Mouse (Mus musculus) induced T-regulatory cell, adult 2 months (primary cell): ENCODE results near the gene Ndufs3.

Source experiments
- DNase-seq: peaks from one replicate; pipeline ENCODE4 v3.0.0-alpha.2; 2012; ENCODE audit warnings: low read depth

The Ndufs3 gene

DNA sequence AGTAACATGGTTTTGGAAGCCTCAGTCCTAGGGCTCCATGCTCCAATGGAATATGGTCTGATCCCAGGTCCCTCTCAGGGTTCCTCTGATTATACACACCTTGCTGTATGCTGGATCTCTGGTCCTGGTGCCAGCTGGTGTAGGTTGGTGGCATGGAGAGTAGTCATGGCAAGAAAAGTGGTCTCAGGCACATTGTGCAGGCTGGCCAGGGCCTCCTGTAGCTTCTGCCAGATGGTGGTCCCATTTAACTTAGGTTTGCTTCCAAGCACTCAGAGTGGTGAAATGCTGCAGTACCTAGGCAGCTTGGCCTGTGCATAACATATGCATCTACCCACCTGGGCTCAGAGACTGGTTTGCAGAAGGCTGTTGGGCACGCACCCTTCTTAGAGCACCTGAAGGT is 54.2 kb downstream of the Ndufs3 start:
- no peak for DNase-seq

DNA sequence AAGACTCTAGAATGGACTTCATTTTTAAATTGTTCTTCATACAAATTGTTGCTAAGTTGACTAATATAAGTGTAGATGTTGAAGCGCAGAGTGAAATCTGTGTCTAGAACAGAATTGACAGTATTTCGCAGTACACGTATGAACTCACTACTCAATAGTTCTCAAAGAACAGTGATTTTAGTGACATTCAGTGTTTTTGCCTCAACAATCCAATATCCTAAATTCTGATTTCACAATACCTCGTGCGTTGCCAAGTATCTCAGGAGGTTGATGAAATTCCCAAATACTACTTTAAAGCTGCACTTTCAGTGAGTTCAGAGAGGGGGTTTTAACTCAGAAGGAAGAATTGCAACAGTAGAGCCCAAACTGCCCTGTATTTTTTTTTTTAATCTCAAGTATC is 56.3 kb downstream of the Ndufs3 start:
- no peak for DNase-seq

DNA sequence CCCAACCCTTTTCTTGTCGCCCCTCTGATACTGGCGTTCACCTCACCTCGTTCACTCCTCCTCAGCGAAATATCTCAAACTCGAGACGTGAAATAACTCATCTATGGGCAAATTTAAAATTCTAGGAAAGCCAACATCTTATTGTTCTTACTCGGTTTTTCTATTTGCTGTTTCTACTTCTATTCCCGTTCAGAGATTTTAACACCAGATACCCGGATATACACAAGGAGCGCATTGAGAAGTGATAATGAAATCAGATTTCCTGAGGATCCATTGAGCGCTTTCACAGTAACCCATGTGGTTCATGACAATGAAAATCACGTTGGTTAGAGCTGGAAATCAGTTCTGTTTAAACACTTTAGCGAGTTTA is 57.0 kb downstream of the Ndufs3 start:
- peak; percentile 55 for DNase-seq

DNA sequence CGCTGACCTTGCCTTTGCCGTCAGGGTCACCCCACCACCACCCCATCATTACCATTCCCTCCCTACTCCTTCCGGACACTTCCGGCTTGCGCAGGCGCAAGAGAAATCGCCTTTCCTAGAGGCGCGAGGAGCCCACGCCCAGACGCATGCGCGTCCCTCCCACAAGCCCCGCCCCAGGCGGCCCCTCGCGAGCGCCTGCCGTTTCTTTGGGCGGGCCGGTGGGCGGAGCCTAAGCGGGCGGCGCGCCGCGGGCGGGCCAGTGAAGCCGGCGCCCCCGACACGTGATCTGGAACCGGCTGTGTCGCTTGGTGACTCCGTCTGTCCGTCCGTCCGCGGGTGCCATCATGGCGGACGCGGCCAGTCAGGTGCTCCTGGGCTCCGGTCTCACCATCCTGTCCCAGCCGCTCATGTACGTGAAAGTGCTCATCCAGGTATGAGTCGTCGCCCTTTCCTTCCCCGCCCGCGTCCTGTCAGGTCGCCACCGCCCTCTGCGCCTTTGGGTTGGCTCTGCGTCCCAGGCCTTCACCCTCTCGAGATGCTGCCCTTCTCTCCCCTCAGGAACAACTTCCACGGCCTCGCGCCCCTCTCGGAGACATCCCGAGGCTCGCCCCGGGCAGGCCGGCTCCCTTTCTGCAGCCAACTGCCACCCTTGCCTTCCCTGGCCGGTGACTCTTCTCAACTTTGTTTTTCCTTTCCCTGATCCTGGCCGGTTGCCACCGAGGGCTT is 57.5 kb downstream of the Ndufs3 start, which contains the start of gene Mtch2:
Gene Mtch2 (plus strand): TSS at position 201 of the 726 bp plus-strand sequence.
- DNase-seq = peak; percentile 97

DNA sequence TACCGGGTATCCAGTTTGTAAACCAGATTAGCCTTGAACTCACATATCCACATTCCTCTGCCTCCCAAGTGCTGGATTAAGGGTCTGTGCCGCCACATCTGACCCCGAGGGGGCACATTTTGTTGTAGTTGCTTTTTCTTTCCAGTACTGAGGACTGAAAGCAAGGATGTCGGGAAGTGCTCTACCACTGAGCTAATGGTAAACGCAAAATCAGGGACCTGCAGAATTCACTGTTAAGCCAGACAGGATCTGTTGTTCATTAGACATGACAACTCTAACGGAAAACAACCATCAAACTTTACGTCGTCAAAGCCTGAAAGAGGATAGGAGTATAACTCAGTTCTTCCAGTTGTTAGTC is 58.1 kb downstream of the Ndufs3 start:
- DNase-seq = no peak

DNA sequence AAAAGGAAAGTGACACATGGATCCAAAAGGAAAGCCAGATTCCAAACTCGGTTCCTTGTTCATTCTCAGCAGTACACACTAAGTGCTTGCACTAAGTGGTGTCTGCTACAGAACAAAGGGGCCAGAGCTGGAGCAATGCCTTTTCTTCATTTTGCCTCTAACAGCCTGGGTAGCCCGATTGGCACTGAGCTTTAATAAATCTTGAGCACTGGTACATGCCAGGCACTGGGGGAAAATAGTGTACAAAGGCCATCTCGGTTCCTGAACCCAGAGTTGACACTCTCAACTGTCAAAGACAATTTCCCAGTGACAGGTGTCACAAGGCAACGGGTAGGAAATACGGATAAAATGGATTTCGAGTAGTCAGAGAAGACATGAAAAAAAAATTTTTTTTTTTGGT is 58.5 kb downstream of the Ndufs3 start:
- DNase-seq = no peak

DNA sequence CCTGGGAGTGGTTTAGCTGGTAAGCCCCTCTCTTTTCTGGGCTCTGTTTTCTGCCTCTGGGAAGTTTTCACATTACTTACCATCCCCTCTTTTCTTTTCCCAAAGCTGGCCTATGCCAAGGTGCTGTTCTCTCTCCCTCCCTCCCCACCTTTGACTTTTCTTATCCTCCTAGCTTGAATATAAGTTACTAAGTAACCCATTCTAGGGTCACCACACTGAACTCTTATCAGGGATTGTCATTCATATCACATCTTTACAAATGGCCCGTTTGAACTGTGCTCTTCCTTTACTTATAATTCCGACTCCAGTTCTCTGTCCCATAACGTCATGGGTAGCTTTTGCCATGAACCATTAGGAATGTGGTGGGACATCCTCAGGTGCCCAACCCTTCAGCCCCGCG is 59.4 kb downstream of the Ndufs3 start:
- DNase-seq = no peak
